Mouse (Mus musculus): ENCODE data around the gene Proser3. TPM values are rescaled to one million over a fixed set of nuclear protein-coding genes. Genes with fewer than 3 reads are reported as not detected.
"Not testable (repeated sequence)": the region's sequence is repeated elsewhere in the genome, so short reads cannot be mapped to it uniquely, and the experiment has no call there.

Proser3 gene
- total RNA-seq, 2 experiments from 2014 or later = 10.1 to 10.4 TPM

DNA sequence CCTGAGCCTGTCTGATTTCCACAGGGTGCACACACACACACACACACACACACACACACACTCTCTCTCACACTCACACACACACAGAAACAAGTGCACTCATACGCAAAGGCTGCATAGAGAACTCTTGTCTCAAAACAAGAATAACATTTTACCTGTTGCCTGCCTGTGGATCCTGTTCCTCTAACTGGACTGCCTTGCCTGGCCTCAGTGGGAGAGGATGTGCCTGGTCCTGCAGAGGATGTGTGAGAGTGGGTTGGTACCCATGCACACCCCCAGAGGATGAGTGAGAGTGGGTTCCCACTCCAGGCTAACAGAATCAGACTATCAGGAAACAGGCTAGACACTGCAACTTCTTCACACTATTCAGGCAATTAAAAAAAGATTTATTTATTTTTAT, 1.5 kb downstream of the Proser3 start:
- no peak for DNase-seq (ENCODE audit: low spot score in 2 of 2)

DNA sequence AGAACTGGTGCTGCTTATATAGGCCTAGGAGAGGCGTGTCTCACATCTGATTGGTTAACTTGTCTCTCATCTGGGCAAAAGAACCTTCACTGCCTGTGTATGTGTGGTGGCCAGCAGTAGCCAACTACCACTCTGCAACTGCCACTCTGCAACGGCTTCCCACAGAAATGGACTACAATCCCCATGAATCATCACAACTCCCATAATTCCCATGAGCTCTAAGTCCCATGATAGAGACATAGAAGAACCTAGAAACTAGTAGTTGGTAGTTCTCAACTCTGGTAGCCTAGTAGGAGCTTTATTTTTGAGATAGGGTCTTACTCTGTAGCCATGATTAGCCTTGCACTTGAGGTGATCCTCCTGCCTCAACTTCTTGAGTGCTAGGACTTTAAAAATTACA, 2.2 kb downstream of the Proser3 start:
- no peak for DNase-seq (ENCODE audit: low spot score in 2 of 2)

DNA sequence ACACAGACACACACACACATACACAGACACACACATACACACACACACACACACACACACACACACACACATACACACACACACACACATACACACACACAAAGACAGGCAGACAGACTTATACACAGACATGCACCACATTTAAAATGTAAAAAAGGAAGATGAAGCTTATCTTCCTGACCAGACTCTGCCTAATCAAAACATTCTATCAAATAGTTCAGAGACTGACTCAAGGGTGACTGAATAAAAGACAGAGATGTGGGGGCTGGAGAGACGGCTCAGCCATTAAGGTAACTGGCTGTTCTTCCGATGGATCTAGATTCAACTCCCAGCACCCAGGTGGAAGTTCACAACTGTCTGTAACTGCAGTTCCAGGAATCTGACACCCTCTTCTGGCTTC, 7.8 kb downstream of the Proser3 start:
- no peak for DNase-seq (ENCODE audit: low spot score in 2 of 2)

DNA sequence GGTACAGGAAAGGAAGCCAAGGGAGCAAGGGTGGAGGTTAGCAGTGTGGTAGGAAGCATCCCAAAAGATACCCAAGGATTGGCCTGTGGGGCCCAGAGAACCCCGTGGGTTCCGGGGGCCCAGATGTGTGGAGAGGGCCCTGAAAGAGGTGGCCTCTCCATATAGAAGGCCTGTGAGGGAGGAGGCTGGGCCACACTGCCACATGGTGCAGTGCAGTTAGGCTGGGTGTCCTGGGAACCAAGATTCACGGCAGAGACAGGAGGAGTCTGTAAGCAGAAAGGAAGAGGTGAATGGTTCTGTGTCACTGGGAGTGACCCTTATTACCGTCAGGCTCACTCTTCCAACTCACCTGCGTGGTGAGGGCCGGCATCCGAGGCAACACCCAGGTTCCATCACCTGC, 11.5 kb downstream of the Proser3 start:
- DNase-seq (ENCODE audit: low spot score in 2 of 2) = no peak

DNA sequence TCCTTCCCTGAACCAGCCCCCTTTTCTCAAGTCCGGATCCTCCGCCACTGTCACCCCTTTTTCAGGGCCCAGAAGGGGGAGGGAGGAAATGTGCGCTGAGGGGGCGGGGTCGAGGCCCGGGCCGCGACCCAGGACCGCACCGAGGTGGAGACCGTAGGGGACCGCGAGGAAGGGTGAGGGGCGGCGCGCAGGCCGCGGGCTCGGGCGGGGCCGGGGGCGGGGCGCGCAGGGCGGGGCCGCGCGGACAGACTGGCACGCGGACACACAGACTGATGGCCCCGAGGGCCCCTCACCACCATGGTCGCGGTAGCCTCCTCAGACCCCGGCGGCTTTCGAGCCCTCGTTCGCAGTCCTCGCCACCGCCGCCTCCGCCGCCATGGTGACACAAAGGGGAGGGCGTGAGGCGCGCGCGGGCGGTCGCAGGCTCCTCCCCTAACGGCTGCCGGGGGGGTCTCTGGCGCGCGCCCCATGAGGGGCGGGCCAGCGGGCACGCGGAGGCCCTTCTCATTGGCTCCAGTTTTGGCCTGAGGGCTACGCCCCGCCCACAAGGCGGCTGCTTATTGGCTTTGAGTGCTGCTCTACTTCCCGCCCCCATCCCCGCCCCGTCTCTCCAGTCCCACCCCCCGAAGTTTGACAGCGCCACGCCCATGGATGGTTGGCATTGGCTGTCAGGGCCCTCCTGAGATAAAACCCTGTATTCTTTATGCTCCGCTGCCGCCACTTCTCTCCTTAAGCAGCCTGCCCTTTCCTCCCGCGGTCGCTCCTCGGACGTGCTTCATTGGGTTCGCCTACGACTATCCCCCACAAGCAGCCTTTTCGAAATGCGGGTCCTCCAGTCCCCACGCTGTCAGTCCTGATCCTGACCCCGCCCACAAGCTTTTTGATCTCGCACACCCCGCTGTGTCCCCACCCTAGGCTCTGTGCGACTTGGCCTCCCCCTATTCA, 17.2 kb downstream of the Proser3 start, which contains the start of gene Arhgap33:
Gene Arhgap33, minus strand, starts transcription at position 428 of the 945 bp plus-strand sequence.
- DNase-seq (ENCODE audit: low spot score in 2 of 2) = peak; percentile 92 to 96

- DNase-seq (ENCODE audit: low spot score in 2 of 2) = no peak
Measured at GRCm38 (mm10) chr7:30533941-30534632, 18.0 kb downstream of the Proser3 start.

GRCm38 (mm10) chr7:30532931-30533330, 19.2 kb downstream of the Proser3 start:
- DNase-seq (ENCODE audit: low spot score in 2 of 2) = peak in 1 of 2 experiments; percentile 47

DNA sequence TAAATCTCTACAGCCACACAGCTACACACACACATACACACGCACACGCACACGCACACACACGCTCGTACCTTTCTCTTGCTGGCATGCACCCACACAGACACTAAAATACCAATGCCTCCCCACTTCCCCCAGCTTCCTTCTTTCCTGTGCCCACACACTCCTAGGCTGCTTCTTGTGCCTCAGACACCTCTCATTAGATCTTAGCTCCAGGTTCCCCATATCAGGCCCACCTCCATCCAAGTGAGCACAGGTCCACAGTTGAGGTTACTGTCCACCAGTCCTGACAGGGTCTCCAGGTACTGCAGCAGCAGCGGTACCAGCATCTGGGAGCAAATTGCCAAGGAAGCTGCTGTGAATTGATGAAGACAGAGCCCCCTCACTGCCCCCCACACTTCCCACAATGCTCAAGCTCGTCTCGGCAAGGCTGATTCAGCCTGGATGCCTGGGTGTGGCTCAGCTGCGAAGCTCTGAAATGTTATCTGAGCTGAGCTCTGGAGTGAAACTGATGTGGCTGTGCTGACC, 20.7 kb downstream of the Proser3 start:
- DNase-seq (ENCODE audit: low spot score in 2 of 2) = no peak

DNA sequence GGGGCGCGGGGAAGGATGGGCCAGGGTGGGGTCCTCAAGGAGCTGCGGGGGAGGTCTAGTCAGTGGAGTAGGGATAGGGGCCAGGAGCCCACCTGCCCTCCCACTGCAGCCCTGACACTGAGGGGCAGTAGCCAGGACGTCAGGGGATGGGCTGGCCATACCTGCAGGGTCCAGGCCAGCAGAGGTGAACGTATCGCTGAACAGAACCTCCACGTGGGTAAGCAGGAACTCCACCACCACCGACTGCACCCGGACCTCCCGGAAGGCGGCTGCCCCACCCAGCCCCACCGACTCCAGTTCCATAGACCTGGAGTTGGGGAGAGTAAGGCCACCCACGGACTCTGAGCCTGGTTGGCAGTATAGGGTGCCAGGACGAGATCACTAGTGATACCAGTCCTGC, 25.1 kb downstream of the Proser3 start:
- no peak for DNase-seq (ENCODE audit: low spot score in 2 of 2)

GRCm38 (mm10) chr7:30526399-30526798, 25.7 kb downstream of the Proser3 start:
- no peak for DNase-seq (ENCODE audit: low spot score in 2 of 2)

DNA sequence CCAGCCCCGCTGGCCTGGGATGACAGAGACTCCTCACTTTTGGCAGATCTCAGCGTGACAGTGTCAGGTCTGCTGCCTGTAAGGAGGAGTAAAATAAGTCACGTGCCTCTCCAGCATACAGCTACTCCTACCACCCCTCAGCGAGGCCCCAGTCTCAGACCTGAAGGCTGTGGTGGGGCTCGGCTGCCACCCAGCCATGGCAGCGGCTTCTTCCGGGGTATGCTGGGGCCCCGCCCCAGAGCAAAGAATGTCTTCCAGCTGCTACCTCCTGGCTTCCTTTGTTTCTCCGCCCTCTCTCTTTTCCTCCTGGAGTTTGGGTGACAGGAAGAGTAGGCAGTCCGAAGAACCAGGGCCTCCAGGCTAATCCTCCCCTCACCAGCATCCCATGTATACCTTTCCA, 26.1 kb downstream of the Proser3 start:
- DNase-seq (ENCODE audit: low spot score in 2 of 2) = no peak

- no peak for DNase-seq (ENCODE audit: low spot score in 2 of 2)
Measured at GRCm38 (mm10) chr7:30524487-30524886, 27.6 kb downstream of the Proser3 start.

GRCm38 (mm10) chr7:30522871-30523270, 29.2 kb downstream of the Proser3 start:
- DNase-seq (ENCODE audit: low spot score in 2 of 2) = no peak

DNA sequence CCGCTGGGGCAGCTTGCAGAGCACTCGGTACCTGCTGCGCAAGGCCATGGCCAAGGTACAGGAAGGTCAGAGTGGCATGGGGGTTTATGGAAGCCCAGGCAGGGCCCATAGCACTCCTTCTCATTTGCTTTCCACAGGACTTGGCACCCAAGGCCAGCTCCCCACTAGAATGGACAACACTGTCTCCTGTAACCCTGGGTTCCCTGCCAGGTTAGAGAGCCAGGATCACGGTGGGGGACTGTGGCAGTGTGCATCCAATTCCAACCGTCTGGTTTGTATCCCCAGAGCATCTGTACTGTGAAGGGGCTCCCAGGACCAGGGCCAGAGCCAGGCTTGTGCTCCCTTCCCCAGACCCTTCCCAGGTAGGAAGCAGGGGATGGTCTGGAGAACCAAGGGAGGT, 31.2 kb downstream of the Proser3 start:
- no peak for DNase-seq (ENCODE audit: low spot score in 2 of 2)

- no peak for DNase-seq (ENCODE audit: low spot score in 2 of 2)
Measured at GRCm38 (mm10) chr7:30520396-30520795, 31.7 kb downstream of the Proser3 start.

DNA sequence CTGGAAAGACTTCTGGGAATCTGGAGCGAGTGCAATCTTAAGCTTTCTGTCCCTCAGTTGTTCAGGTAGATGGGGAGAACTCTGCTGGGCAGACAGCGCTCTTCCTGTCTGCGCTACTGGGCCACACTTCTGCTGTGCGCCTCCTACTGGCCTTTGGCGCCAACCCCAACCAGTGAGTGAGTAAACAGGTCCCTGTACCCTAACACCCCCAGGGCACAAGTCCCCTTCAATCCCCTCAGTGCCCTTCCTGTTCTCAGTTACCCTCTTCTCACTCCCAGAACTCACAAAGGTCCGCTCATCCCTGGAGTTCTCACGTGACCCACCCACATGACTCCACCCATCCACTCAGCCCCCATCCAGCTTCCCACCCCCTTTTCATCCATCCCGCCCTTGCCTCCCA, 33.8 kb downstream of the Proser3 start:
- no peak for DNase-seq (ENCODE audit: low spot score in 2 of 2)

DNA sequence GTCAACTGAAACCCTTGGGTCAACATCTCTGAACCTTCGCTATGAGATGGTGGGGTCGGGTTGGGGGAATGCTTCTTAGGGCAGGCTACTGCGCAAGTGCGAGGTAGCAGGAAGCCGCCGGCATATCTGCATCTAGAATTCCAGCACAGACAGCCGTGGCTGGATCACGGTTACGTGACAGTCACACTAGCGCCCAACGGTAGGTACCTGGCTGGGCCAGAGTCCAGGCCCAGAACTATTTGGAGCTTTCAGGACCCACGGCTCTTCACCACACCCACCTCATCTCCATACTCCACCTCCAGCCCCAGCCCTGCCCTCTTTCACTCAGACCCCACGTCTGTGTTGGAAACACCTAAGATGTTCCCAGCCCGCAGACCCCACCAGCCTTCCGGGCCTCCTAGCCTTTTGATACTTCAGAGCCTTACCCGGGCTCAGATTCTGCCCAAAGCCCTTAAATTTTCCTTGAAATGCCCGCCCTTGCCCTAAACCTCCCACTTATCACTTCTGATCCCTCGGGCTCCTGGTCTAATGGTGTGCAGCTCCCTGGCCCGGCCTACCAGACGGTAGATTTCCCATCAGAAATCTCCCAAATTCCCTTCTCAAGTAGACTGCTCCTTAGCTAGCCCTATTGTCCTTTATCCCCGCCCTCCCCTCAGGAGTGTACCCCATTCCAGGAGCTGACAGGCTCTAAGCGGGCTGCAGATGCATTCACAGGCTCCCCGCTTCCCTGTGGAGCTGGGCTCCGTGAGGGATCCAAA, 36.9 kb downstream of the Proser3 start:
- DNase-seq (ENCODE audit: low spot score in 2 of 2) = no peak

DNA sequence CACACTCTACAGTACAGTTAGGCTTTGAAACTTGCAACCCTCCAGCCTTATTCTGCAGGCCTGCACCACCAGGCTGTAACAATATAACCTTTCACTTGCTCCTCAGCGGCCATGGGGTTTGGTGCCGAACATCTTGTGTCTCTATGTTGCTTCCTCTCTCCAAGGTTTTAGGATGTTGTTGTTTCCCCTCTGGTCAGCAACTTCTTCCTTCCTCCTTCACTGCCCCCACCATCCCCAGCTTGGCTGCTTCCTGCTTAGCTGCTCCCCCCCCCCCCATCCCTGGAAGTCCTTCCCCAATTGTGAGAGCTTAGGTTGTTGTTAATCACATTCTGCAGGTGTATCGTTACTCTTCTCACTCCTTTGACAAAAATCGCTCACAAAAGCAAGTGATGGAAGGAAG, 44.0 kb downstream of the Proser3 start:
- no peak for DNase-seq (ENCODE audit: low spot score in 2 of 2)

DNA sequence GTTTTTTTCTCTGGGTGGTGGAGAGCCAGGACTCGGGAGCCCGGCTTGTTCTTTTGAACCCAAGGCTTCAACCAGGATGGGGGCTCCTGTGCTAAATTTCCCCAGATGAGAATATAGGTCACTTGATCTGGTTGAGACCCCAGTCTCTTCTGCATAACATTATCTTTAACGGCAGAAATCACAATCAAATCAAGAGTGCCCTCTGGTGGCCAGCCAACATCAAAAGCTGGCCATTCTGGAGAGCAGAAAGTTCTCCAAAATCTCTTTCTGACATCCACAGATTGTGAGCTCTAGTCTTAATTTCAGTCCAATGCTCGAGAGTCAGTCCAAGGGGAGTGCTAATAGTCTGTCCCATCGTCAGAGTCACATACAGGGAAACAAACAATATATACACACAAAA, 50.9 kb downstream of the Proser3 start:
- DNase-seq (ENCODE audit: low spot score in 2 of 2) = not testable (repeated sequence)

DNA sequence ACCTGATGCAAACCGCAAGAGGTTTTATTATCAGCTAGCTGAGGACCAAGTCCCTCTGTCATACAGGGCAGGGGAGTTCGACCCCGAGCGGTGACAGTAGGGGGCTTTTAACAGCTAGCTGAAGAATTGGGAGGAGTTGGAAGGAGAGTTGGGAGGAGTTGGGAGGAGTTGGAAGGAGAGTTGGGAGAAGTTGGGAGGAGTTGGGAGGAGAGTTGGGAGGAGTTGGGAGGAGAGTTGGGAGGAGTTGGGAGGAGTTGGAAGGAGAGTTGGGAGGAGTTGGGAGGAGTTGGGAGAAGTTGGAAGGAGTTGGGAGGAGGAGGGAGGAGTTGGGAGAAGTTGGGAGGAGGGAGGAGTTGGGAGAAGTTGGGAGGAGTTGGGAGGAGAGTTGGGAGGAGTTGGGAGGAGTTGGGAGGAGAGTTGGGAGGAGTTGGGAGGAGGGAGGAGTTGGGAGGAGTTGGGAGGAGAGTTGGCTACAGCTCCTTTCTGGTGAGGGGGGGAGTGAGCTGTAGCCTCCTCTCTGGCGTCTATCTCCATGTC, 56.5 kb downstream of the Proser3 start:
- DNase-seq (ENCODE audit: low spot score in 2 of 2) = not testable (repeated sequence)

DNA sequence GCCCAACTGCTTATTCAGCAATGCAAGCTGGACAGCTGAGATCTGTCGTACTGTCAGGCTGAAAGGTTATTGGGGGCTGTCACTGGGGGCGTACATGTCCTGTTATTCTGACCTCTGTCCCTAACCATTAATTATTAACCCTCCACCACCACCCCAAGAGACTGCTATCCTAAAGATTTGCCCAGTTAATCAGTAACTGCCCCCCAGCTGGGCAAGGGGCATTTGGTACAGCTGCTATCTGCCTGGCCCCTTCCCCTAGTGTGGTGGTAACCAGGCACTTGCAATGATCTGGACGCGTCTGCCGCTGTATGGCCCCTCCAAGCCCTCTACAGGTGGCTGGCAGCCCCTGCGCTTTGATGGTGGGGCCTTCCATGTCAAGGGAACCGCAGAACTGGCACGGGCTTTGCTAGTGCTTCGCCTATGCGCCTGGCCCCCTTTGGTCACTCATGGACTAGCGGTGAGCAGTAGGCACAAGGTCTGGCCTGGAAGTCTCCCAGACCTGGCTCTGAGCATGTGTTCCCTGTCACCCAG, 58.6 kb downstream of the Proser3 start, which contains the start of gene Prodh2:
Gene Prodh2, plus strand, starts transcription at position 222 of the 531 bp plus-strand sequence.
- no peak for DNase-seq (ENCODE audit: low spot score in 2 of 2)
